Mouse (Mus musculus): ENCODE results near the gene Cgas.
A peak's percentile ranks its signal among the peaks of the same experiment; 100 is the strongest.
"Not testable (repeated sequence)": the region's sequence is repeated elsewhere in the genome, so short reads cannot be mapped to it uniquely, and the experiment has no call there.

Gene Cgas

GRCm38 (mm10) chr9:78442579-78443392 lies at the start of gene Cgas:
TSS of gene Cgas (minus strand) at chr9:78443237.
- DNase-seq, result peak; percentile 61

GRCm38 (mm10) chr9:78492254-78492653 lies 49.2 kb upstream of the Cgas start:
- DNase-seq, result no peak

GRCm38 (mm10) chr9:78491169-78491568 lies 48.1 kb upstream of the Cgas start:
- DNase-seq, result no peak

- peak; percentile 63 for DNase-seq
These were observed 45.9 kb upstream of the Cgas start, which contains the start of gene Eef1a1 for GRCm38 (mm10) chr9:78488890-78489420. TSS of gene Eef1a1 (minus strand) at chr9:78489151.

GRCm38 (mm10) chr9:78488021-78488420 lies 45.0 kb upstream of the Cgas start:
- not testable (repeated sequence) for DNase-seq

- no peak for DNase-seq
These were observed 41.6 kb upstream of the Cgas start for GRCm38 (mm10) chr9:78484660-78485059.

- DNase-seq, result no peak
These were observed 39.3 kb upstream of the Cgas start for GRCm38 (mm10) chr9:78482386-78482785.

GRCm38 (mm10) chr9:78481423-78482331 lies 38.6 kb upstream of the Cgas start:
- peak; percentile 99 for DNase-seq

GRCm38 (mm10) chr9:78480706-78481358 lies 37.8 kb upstream of the Cgas start:
- peak; percentile 88 for DNase-seq

GRCm38 (mm10) chr9:78480227-78480626 lies 37.2 kb upstream of the Cgas start:
- not testable (repeated sequence) for DNase-seq

- DNase-seq, result not testable (repeated sequence)
These were observed 36.3 kb upstream of the Cgas start for GRCm38 (mm10) chr9:78479308-78479707.

GRCm38 (mm10) chr9:78478009-78478605 lies 35.1 kb upstream of the Cgas start:
- DNase-seq, result not testable (repeated sequence)

- peak; percentile 69 for DNase-seq
These were observed 34.0 kb upstream of the Cgas start for GRCm38 (mm10) chr9:78477021-78477551.

- DNase-seq, result peak; percentile 37
These were observed 33.5 kb upstream of the Cgas start for GRCm38 (mm10) chr9:78476531-78477020.

- peak; percentile 50 for DNase-seq
These were observed 32.8 kb upstream of the Cgas start for GRCm38 (mm10) chr9:78475873-78476272.

- no peak for DNase-seq
These were observed 32.3 kb upstream of the Cgas start for GRCm38 (mm10) chr9:78475383-78475780.

- DNase-seq, result peak; percentile 23
These were observed 31.8 kb upstream of the Cgas start for GRCm38 (mm10) chr9:78474771-78475382.

- DNase-seq, result peak; percentile 35
These were observed 31.2 kb upstream of the Cgas start for GRCm38 (mm10) chr9:78474270-78474669.

GRCm38 (mm10) chr9:78473588-78473987 lies 30.6 kb upstream of the Cgas start:
- peak; percentile 50 for DNase-seq

GRCm38 (mm10) chr9:78465725-78466124 lies 22.7 kb upstream of the Cgas start:
- no peak for DNase-seq

- DNase-seq, result no peak
These were observed 20.3 kb upstream of the Cgas start for GRCm38 (mm10) chr9:78463337-78463736.

All from retina, postnatal 1 day (tissue).